Mouse (Mus musculus) stomach, embryonic 15.5 days (tissue): ENCODE measurements around the gene Srf. TPM values are rescaled to one million over a fixed set of nuclear protein-coding genes. Genes with fewer than 3 reads are reported as not detected.

Experiments
- ATAC-seq: fragments of 200-750 bp; cut with Nextera tagmentation; 2 replicates; pipeline ENCODE4 v1.8.0; 2017; ENCODE audit warnings: low read depth, moderate number of reproducible peaks, moderate TSS enrichment; ENCODE audit not compliant: insufficient read depth, low FRiP score
- H3K27ac ChIP-seq: fragments of 300-500 bp; sonication (generic); 2 replicates; pipeline ENCODE4 v1.5.1; 2015; ENCODE audit warnings: mild to moderate bottlenecking, inconsistent platforms
- H3K27me3 ChIP-seq: fragments of 300-500 bp; sonication (generic); replicated peaks from 2 replicates; pipeline ENCODE4 v1.6.1; 2015; ENCODE audit warnings: inconsistent platforms
- H3K36me3 ChIP-seq: fragments of 300-500 bp; sonication (generic); 2 replicates; pipeline ENCODE4 v1.6.1; 2015; ENCODE audit warnings: inconsistent platforms
- H3K4me1 ChIP-seq: fragments of 300-500 bp; sonication (generic); 2 replicates; pipeline ENCODE4 v1.6.1; 2015; ENCODE audit warnings: inconsistent platforms
- H3K4me2 ChIP-seq: fragments of 300-500 bp; sonication (generic); 2 replicates; pipeline ENCODE4 v1.6.1; 2015; ENCODE audit warnings: mild to moderate bottlenecking, inconsistent platforms
- H3K4me3 ChIP-seq: fragments of 300-500 bp; sonication (generic); replicated peaks from 2 replicates; pipeline ENCODE4 v1.5.1; 2015; ENCODE audit warnings: inconsistent platforms
- H3K9ac ChIP-seq: fragments of 300-500 bp; sonication (generic); 2 replicates; pipeline ENCODE4 v1.6.1; 2015; ENCODE audit warnings: inconsistent platforms
- H3K9me3 ChIP-seq: fragments of 300-500 bp; sonication (generic); 2 replicates; pipeline ENCODE4 v1.6.1; 2016; ENCODE audit warnings: inconsistent platforms
- WGBS: fragments of 180-500 bp; shearing (Covaris S2); methylation state at CpG from one replicate; pipeline ENCODE4 v1.1.7; 2015; 5-methylcytosine and 5-hydroxymethylcytosine counted together
- polyA plus RNA-seq: library from polyadenylated mRNA; unstranded; fragments of >200 nt; fragmentation: Nextera tagmentation; extraction: Ambion mirVana; gene quantifications from 2 replicates; pipeline ENCODE4 v1.2.1, GENCODE M21; 2015

The Srf gene
- 8.7 and 9.4 TPM in 2 replicates for polyA plus RNA-seq

DNA sequence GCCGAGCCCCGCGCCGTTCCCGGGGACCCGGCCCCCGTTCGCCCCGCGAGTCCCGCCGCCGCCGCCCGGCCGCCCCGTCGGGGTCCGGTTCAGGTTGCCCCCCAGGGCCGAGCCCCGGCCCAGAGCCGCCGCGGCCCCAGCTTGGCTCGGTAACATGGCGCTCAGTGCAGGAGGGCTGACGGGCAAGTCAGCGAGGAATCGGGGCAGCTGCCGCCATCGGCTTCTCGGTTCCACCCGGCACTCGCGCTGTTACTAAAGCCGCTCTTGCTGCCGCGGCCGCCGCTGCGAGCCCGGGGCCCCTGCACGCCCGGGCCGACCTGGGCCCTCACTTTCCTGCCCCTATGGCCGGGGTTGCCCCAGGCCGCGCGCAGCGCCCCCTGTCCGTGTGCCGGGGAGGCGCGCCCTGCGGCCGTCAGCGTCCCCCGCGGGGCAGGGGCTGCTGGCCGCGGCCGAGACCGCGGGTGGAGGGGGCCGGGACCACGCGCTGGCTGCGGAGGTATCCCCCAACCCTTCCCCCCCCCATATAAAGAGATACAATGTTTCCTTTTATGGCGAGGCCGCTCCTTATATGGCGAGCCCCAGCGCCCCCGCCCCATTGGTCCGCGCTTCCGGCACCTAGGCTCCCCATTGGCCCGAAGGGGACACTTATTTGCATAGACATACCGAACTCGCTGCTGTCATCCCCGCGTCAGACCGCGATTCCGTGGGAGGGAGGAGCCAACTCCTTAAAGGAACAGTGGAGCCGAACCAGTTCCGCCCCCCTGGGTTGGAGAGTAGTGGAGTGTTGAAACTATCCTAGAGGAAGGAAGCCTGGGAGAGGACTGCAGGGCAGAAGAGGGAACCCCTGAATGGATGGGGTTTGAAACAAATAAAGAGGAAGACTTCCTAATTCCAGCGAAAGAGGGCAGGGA, at the start of gene Srf:
Gene Srf, minus strand, starts transcription at position 503 of the 911 bp plus-strand sequence.
- peak; percentile 94 for ATAC-seq
- WGBS = under 1% methylated on average over 73 of the region's 87 CpGs
- H3K9ac ChIP-seq = peak within 1 kb of the TSS; percentile 99
- H3K4me1 ChIP-seq = peaks cover 26% of the 10 kb centered on the region
- H3K4me2 ChIP-seq = peak within 1 kb of the TSS; percentile 82
- H3K36me3 ChIP-seq = peaks cover 14% of the 10 kb centered on the region
- H3K27ac ChIP-seq = peak within 1 kb of the TSS; percentile 95
- peak within 1 kb of the TSS; percentile 96 for H3K4me3 ChIP-seq
- H3K9me3 ChIP-seq = no peaks in the 10 kb centered on the region
- no peaks in the 10 kb centered on the region for H3K27me3 ChIP-seq

- H3K9me3 ChIP-seq = no peaks in the 10 kb centered on the region
- no peaks in the 10 kb centered on the region for H3K27me3 ChIP-seq
- peaks cover 9% of the 10 kb centered on the region for H3K4me1 ChIP-seq
- H3K4me2 ChIP-seq = no peak overlapping the region
- no peak overlapping the region for H3K9ac ChIP-seq
- H3K4me3 ChIP-seq = no peak overlapping the region
- no peaks in the 10 kb centered on the region for H3K36me3 ChIP-seq
- 61% methylated on average over 5 of the region's 5 CpGs for WGBS
- ATAC-seq = no peak
- H3K27ac ChIP-seq = no peak overlapping the region
Observed at GRCm38 (mm10) chr17:46605126-46605525, 49.2 kb upstream of the Srf start.

DNA sequence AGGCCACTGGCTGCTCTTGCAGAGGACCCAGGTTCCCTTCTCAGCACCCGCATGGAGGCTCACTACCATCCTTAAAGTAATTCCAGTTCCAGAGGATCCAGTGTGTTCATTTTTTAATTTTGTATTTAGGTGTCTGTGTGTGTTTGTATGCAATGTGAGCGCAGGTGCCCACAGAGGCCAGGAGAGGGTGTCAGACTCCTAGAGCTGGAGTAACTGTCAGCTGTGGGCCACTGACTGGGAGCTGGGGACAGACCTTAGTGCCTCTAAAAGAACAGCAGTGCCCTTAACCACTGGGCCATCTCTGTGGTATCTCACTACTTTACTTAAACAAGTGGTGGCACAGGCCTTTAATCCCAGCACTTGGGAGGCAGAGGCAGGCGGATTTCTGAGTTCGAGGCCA, 47.3 kb upstream of the Srf start:
- no peaks in the 10 kb centered on the region for H3K27me3 ChIP-seq
- WGBS = 92% methylated on average over 4 of the region's 4 CpGs

GRCm38 (mm10) chr17:46602212-46602611, 46.2 kb upstream of the Srf start:
- peak; percentile 32; the same call in 1 of the 2 replicates for ATAC-seq
- H3K27me3 ChIP-seq = no peaks in the 10 kb centered on the region
- 49% methylated on average over 9 of the region's 9 CpGs for WGBS

More for the DNA sequence above, 47.3 kb upstream of the Srf start:
- no peak overlapping the region for H3K4me3 ChIP-seq
- peaks cover 2% of the 10 kb centered on the region; the same call in 1 of the 2 replicates for H3K4me1 ChIP-seq
- no peaks in the 10 kb centered on the region for H3K9me3 ChIP-seq
- H3K27ac ChIP-seq = 0 out of 2 replicates have a peak overlapping the region, but pooled peaks have one; percentile 35
- no peak overlapping the region for H3K4me2 ChIP-seq
- no peaks in the 10 kb centered on the region for H3K36me3 ChIP-seq
- no peak overlapping the region for H3K9ac ChIP-seq
- ATAC-seq = no peak

DNA sequence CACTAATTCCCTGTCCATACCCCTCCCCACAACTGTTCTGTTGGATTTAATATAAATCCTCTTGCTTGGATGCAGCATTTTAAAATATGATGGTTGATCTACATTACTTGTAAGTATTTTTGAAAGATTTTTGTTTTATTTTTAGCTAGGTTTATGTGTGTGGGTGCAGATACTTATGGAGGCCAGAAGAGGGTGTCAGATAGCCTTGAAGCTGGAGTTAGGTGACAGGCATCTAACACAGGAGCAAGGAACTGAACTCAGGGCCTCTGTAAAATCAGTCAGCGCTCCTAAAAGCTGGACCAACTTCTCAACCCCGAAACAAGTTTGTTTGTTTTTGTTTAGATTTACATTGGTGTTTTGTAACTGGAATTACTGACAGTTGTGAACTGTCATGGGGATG, 44.6 kb upstream of the Srf start:
- Histone ChIP-seq H3K27me3 (no peaks in the 10 kb centered on the region), H3K9me3 (no peaks in the 10 kb centered on the region), H3K27ac (no peak overlapping the region), H3K4me3 (no peak overlapping the region), H3K36me3 (0 out of 2 replicates have a peak, but pooled peaks cover 5% of the 10 kb centered on the region), H3K9ac (no peak overlapping the region), H3K4me2 (no peak overlapping the region), H3K4me1 (peaks cover 2% of the 10 kb centered on the region; the same call in 1 of the 2 replicates)
- ATAC-seq = no peak
- WGBS = 79% methylated on average over 2 of the region's 2 CpGs

More at GRCm38 (mm10) chr17:46602212-46602611, 46.2 kb upstream of the Srf start:
- H3K36me3 ChIP-seq = no peaks in the 10 kb centered on the region
- no peaks in the 10 kb centered on the region for H3K9me3 ChIP-seq
- 0 out of 2 replicates have a peak overlapping the region, but pooled peaks have one; percentile 35 for H3K27ac ChIP-seq
- H3K4me1 ChIP-seq = peaks cover 2% of the 10 kb centered on the region; the same call in 1 of the 2 replicates
- no peak overlapping the region for H3K4me2 ChIP-seq
- H3K4me3 ChIP-seq = no peak overlapping the region
- no peak overlapping the region for H3K9ac ChIP-seq

DNA sequence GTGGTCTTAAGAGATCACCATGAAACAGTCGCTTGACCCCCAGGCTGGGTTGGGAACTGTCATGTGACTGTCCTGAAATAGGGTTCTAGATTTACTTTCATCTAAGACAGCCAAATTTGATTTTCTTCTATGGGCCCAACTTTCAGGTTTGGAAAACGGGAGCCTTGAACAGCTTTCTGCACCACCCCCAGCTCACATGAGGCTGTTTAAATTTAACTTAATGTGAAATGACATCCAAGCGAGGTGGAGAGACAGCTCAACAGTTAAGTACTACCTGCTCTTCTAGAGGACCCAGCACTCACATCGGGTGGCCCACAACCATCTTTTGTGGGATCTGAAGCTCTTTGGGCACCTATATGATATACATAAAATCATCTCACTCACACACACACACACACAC, 43.0 kb upstream of the Srf start:
- H3K9ac ChIP-seq = no peak overlapping the region
- H3K36me3 ChIP-seq = 0 out of 2 replicates have a peak, but pooled peaks cover 5% of the 10 kb centered on the region
- H3K4me1 ChIP-seq = peaks cover 14% of the 10 kb centered on the region
- H3K27me3 ChIP-seq = no peaks in the 10 kb centered on the region
- H3K27ac ChIP-seq = no peak overlapping the region
- H3K4me3 ChIP-seq = no peak overlapping the region
- no peak overlapping the region for H3K4me2 ChIP-seq
- no peak for ATAC-seq
- H3K9me3 ChIP-seq = no peaks in the 10 kb centered on the region
- 74% methylated on average over 4 of the region's 4 CpGs for WGBS

DNA sequence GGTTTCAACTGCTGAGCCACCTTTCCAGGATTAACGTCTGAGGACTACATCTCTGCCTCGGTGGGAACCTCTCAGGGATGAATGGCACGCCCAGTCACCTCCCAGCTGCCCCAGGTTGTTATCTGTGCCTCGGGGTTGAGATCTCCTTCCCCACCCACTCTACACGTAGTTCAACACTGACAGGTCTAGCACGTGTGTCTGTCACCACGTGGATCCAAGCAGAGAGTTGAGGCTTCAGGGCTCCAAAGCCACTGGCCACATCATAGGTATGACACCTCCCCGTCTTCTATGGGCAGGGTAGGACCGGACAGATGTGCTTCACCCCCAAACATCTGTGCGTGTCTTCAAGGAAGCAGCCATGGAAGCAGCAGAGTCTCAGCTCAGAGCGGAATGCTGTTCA, 42.0 kb upstream of the Srf start:
- Histone ChIP-seq H3K27ac (no peak overlapping the region), H3K9ac (no peak overlapping the region), H3K36me3 (0 out of 2 replicates have a peak, but pooled peaks cover 5% of the 10 kb centered on the region), H3K4me2 (no peak overlapping the region), H3K4me1 (peaks cover 22% of the 10 kb centered on the region), H3K9me3 (no peaks in the 10 kb centered on the region), H3K4me3 (no peak overlapping the region), H3K27me3 (no peaks in the 10 kb centered on the region)
- 77% methylated on average over 11 of the region's 11 CpGs for whole genome bisulfite sequencing
- ATAC-seq = no peak

DNA sequence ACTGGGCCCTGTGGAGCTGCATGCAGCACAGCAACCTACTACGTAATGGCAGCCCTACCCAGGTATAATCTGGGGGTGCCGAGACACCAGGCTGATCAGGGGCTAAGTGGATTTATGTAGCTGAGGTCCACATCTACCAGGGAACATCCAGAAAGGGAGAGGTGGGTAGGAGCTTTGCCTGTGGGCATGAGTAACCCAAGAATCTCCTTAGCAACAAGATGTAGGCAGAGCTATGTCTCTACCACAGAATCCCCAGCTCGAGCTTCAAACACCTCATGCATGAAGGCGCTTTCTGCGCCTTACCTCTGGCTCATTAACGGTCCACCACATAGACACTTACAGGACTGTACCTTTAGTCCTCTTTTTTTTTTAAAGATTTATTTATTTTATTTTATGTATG, 39.4 kb upstream of the Srf start:
- H3K36me3 ChIP-seq = peaks cover 8% of the 10 kb centered on the region; the same call in 1 of the 2 replicates
- no peak overlapping the region for H3K9ac ChIP-seq
- no peak overlapping the region for H3K4me3 ChIP-seq
- peaks cover 25% of the 10 kb centered on the region for H3K4me1 ChIP-seq
- no peak overlapping the region for H3K4me2 ChIP-seq
- ATAC-seq = no peak
- no peaks in the 10 kb centered on the region for H3K9me3 ChIP-seq
- peak overlapping the region; percentile 64; the same call in 1 of the 2 replicates for H3K27ac ChIP-seq
- no peaks in the 10 kb centered on the region for H3K27me3 ChIP-seq
- 81% methylated on average over 6 of the region's 6 CpGs for WGBS

DNA sequence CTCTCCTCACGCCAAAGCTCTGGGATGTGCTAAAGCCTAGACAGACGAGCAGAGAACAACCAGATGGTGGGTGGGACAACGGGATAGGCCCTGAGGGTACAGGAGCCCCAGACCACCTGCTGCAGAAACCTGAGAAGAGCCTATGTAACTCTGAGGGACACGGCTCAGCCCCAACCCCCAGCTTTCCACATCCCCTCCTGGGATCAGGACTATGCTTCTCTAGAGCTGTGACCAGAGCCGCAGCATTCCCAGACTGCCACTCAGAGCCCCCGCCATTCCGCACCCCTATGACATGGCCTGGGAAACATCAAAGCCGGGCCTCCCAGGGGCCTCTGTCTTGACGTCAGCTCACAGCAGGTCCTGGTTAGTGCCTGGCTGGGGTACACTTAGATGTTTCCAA, 38.6 kb upstream of the Srf start:
- WGBS = 32% methylated on average over 9 of the region's 9 CpGs
- Histone ChIP-seq H3K27ac (peak overlapping the region; percentile 64), H3K9ac (no peak overlapping the region), H3K36me3 (peaks cover 16% of the 10 kb centered on the region; the same call in 1 of the 2 replicates), H3K9me3 (no peaks in the 10 kb centered on the region), H3K27me3 (no peaks in the 10 kb centered on the region), H3K4me3 (no peak overlapping the region), H3K4me2 (no peak overlapping the region), H3K4me1 (peaks cover 26% of the 10 kb centered on the region)
- peak; percentile 12; the same call in 1 of the 2 replicates for ATAC-seq

DNA sequence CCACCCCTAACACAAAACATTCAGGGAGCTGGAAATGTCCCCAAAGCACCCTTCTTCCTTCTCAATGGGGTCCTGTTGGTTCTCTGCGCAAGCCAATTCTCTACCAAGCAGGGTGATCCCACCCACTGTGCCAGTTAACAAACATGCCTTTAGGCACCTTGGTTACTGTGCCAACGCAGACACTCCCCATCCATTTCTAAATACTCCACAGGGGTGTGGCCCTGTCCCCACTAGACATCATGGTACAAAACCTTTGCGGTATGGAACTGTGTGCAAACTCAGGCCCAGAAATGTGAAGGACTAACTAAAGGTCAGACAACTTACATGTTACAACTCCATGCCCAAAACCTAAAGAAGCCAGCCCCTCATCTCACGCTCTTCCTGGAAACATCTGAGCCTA, 37.1 kb upstream of the Srf start:
- Histone ChIP-seq H3K4me2 (no peak overlapping the region), H3K9ac (no peak overlapping the region), H3K27ac (peak overlapping the region; percentile 21; the same call in 1 of the 2 replicates), H3K36me3 (peaks cover 21% of the 10 kb centered on the region), H3K27me3 (no peaks in the 10 kb centered on the region), H3K4me3 (no peak overlapping the region), H3K4me1 (peaks cover 28% of the 10 kb centered on the region), H3K9me3 (no peaks in the 10 kb centered on the region)
- ATAC-seq = no peak
- 87% methylated on average over 4 of the region's 4 CpGs for WGBS

- Histone ChIP-seq H3K9ac (no peak overlapping the region), H3K4me3 (no peak overlapping the region), H3K27ac (peak overlapping the region; percentile 68; the same call in 1 of the 2 replicates), H3K4me1 (peaks cover 28% of the 10 kb centered on the region), H3K36me3 (peaks cover 20% of the 10 kb centered on the region), H3K9me3 (no peaks in the 10 kb centered on the region), H3K4me2 (no peak overlapping the region), H3K27me3 (no peaks in the 10 kb centered on the region)
- peak; percentile 12; the same call in 1 of the 2 replicates for ATAC-seq
- WGBS = 72% methylated on average over 19 of the region's 19 CpGs
Observed at GRCm38 (mm10) chr17:46591406-46591805, 35.4 kb upstream of the Srf start.

DNA sequence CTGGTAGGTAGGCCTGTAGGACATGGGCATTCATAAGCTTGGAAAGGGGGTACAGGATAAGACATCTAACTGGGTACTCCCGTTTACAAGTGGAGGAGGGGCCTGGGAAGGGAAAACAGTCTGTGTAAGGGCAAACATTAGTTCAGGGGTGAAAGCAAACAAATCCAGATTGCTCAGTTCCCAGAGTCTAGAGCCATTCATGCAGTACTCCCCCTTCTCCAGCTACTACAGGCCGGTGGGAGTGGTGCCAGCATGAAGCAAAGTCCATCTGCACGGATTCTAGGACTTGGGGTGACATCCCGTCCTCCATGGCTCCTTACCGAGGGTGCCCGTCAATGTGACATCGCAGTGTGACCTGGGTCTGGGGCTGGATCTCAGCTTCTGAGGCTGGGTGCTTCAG, 34.5 kb upstream of the Srf start:
- peak; percentile 58 for ATAC-seq
- H3K9ac ChIP-seq = no peak overlapping the region
- H3K27me3 ChIP-seq = no peaks in the 10 kb centered on the region
- H3K27ac ChIP-seq = peak overlapping the region; percentile 68
- H3K36me3 ChIP-seq = peaks cover 24% of the 10 kb centered on the region
- peaks cover 28% of the 10 kb centered on the region for H3K4me1 ChIP-seq
- no peak overlapping the region for H3K4me2 ChIP-seq
- no peaks in the 10 kb centered on the region for H3K9me3 ChIP-seq
- H3K4me3 ChIP-seq = no peak overlapping the region
- 65% methylated on average over 7 of the region's 7 CpGs for WGBS
